Mouse (Mus musculus): ENCODE measurements at regions not wholly inside any gene's neighbourhood (a gene's known extent, or its start where the extent isn't known, plus 50 kb on each side); places are given as distances from the start of the nearest gene placed in this dataset.
A peak's percentile ranks its signal among the peaks of the same experiment; 100 is the strongest.

- TF ChIP-seq CTCF (IDR thresholded peaks at IDR 0.05; ENCODE audit: low read depth) (peak; percentile 29; the same call in 1 of the 2 replicates), EP300 (IDR thresholded peaks at IDR 0.05; ENCODE audit: low read depth) (no peak)
- H3K9me3 ChIP-seq (ENCODE audit: low read length) = peaks cover 3% of the 10 kb centered on the region
- no peak for ATAC-seq
- H3K4me3 ChIP-seq (ENCODE audit: low read depth, low read length) = no peak overlapping the region
- 84% methylated on average over 3 of the region's 3 CpGs for WGBS (ENCODE audit: insufficient replicate concordance)
- H3K4me2 ChIP-seq (ENCODE audit: low read depth, low read length) = no peak overlapping the region
- H3K9ac ChIP-seq (replicated peaks) = no peak overlapping the region
- no peak overlapping the region for H3K27ac ChIP-seq (ENCODE audit: low read depth)
- no peaks in the 10 kb centered on the region for H3K36me3 ChIP-seq (replicated peaks; ENCODE audit: insufficient read depth, low read length)
- DNase-seq = no peak
- no peaks in the 10 kb centered on the region for H3K4me1 ChIP-seq (ENCODE audit: insufficient read depth)
- no peaks in the 10 kb centered on the region for H3K27me3 ChIP-seq (ENCODE audit: insufficient read depth, low read length)
These were observed 98.8 kb upstream of the Tbx3 start for GRCm38 (mm10) chr5:119571644-119572043.

GRCm38 (mm10) chr5:119575124-119575523, 95.3 kb upstream of the Tbx3 start:
- no peak overlapping the region for H3K4me3 ChIP-seq (ENCODE audit: low read depth, low read length)
- H3K9me3 ChIP-seq (ENCODE audit: low read length) = peaks cover 3% of the 10 kb centered on the region
- no peaks in the 10 kb centered on the region for H3K4me1 ChIP-seq (ENCODE audit: insufficient read depth)
- DNase-seq (peak; percentile 41), ATAC-seq (peak; percentile 84)
- H3K36me3 ChIP-seq (replicated peaks; ENCODE audit: insufficient read depth, low read length) = no peaks in the 10 kb centered on the region
- no peaks in the 10 kb centered on the region for H3K27me3 ChIP-seq (ENCODE audit: insufficient read depth, low read length)
- TF ChIP-seq EP300 (IDR thresholded peaks at IDR 0.05; ENCODE audit: low read depth) (no peak), CTCF (IDR thresholded peaks at IDR 0.05; ENCODE audit: low read depth) (no peak)
- H3K27ac ChIP-seq (ENCODE audit: low read depth) = 0 out of 2 replicates have a peak overlapping the region, but pooled peaks have one; percentile 16
- 26% methylated on average over 14 of the region's 14 CpGs for WGBS (ENCODE audit: insufficient replicate concordance)
- no peak overlapping the region for H3K4me2 ChIP-seq (ENCODE audit: low read depth, low read length)
- H3K9ac ChIP-seq (replicated peaks) = no peak overlapping the region

GRCm38 (mm10) chr5:119579288-119579687, 91.2 kb upstream of the Tbx3 start:
- Histone ChIP-seq H3K4me1 (ENCODE audit: insufficient read depth) (no peaks in the 10 kb centered on the region), H3K27me3 (ENCODE audit: insufficient read depth, low read length) (no peaks in the 10 kb centered on the region), H3K9me3 (ENCODE audit: low read length) (no peaks in the 10 kb centered on the region), H3K9ac (replicated peaks) (no peak overlapping the region), H3K27ac (ENCODE audit: low read depth) (no peak overlapping the region), H3K36me3 (replicated peaks; ENCODE audit: insufficient read depth, low read length) (no peaks in the 10 kb centered on the region), H3K4me3 (ENCODE audit: low read depth, low read length) (no peak overlapping the region), H3K4me2 (ENCODE audit: low read depth, low read length) (no peak overlapping the region)
- WGBS (ENCODE audit: insufficient replicate concordance) = 62% methylated on average over 2 of the region's 2 CpGs
- ATAC-seq (no peak), DNase-seq (no peak)
- no peak for TF ChIP-seq EP300 (IDR thresholded peaks at IDR 0.05; ENCODE audit: low read depth)
- TF ChIP-seq CTCF (IDR thresholded peaks at IDR 0.05; ENCODE audit: low read depth) = no peak

GRCm38 (mm10) chr5:119579806-119580205, 90.7 kb upstream of the Tbx3 start:
- Histone ChIP-seq H3K27ac (ENCODE audit: low read depth) (no peak overlapping the region), H3K27me3 (ENCODE audit: insufficient read depth, low read length) (no peaks in the 10 kb centered on the region), H3K4me3 (ENCODE audit: low read depth, low read length) (no peak overlapping the region), H3K4me2 (ENCODE audit: low read depth, low read length) (no peak overlapping the region), H3K9ac (replicated peaks) (no peak overlapping the region), H3K36me3 (replicated peaks; ENCODE audit: insufficient read depth, low read length) (no peaks in the 10 kb centered on the region), H3K9me3 (ENCODE audit: low read length) (no peaks in the 10 kb centered on the region), H3K4me1 (ENCODE audit: insufficient read depth) (no peaks in the 10 kb centered on the region)
- ATAC-seq (no peak), DNase-seq (no peak)
- TF ChIP-seq EP300 (IDR thresholded peaks at IDR 0.05; ENCODE audit: low read depth) (no peak), CTCF (IDR thresholded peaks at IDR 0.05; ENCODE audit: low read depth) (no peak)
- 56% methylated on average over 2 of the region's 2 CpGs for WGBS (ENCODE audit: insufficient replicate concordance)

GRCm38 (mm10) chr5:119580395-119580794, 90.1 kb upstream of the Tbx3 start:
- Histone ChIP-seq H3K36me3 (replicated peaks; ENCODE audit: insufficient read depth, low read length) (no peaks in the 10 kb centered on the region), H3K4me2 (ENCODE audit: low read depth, low read length) (no peak overlapping the region), H3K4me3 (ENCODE audit: low read depth, low read length) (no peak overlapping the region), H3K9me3 (ENCODE audit: low read length) (no peaks in the 10 kb centered on the region), H3K9ac (replicated peaks) (no peak overlapping the region), H3K27me3 (ENCODE audit: insufficient read depth, low read length) (no peaks in the 10 kb centered on the region), H3K4me1 (ENCODE audit: insufficient read depth) (no peaks in the 10 kb centered on the region), H3K27ac (ENCODE audit: low read depth) (no peak overlapping the region)
- 31% methylated on average over 6 of the region's 6 CpGs for WGBS (ENCODE audit: insufficient replicate concordance)
- DNase-seq (no peak), ATAC-seq (peak; percentile 45; the same call in 1 of the 2 replicates)
- TF ChIP-seq EP300 (IDR thresholded peaks at IDR 0.05; ENCODE audit: low read depth) = no peak
- no peak for TF ChIP-seq CTCF (IDR thresholded peaks at IDR 0.05; ENCODE audit: low read depth)

GRCm38 (mm10) chr5:119580798-119581197, 89.7 kb upstream of the Tbx3 start:
- Histone ChIP-seq H3K9me3 (ENCODE audit: low read length) (no peaks in the 10 kb centered on the region), H3K36me3 (replicated peaks; ENCODE audit: insufficient read depth, low read length) (no peaks in the 10 kb centered on the region), H3K4me1 (ENCODE audit: insufficient read depth) (no peaks in the 10 kb centered on the region), H3K4me2 (ENCODE audit: low read depth, low read length) (no peak overlapping the region), H3K27ac (ENCODE audit: low read depth) (peak overlapping the region; percentile 52; the same call in 1 of the 2 replicates), H3K27me3 (ENCODE audit: insufficient read depth, low read length) (no peaks in the 10 kb centered on the region), H3K4me3 (ENCODE audit: low read depth, low read length) (no peak overlapping the region), H3K9ac (replicated peaks) (no peak overlapping the region)
- no peak for DNase-seq
- peak; percentile 85 for ATAC-seq
- TF ChIP-seq EP300 (IDR thresholded peaks at IDR 0.05; ENCODE audit: low read depth) (0 out of 2 replicates have a peak, but pooled peaks have one; percentile 11), CTCF (IDR thresholded peaks at IDR 0.05; ENCODE audit: low read depth) (no peak)
- WGBS (ENCODE audit: insufficient replicate concordance) = 25% methylated on average over 2 of the region's 2 CpGs

- H3K4me3 ChIP-seq (ENCODE audit: low read depth, low read length) = no peak overlapping the region
- WGBS (ENCODE audit: insufficient replicate concordance) = 54% methylated on average over 2 of the region's 2 CpGs
- no peaks in the 10 kb centered on the region for H3K4me1 ChIP-seq (ENCODE audit: insufficient read depth)
These were observed 86.1 kb upstream of the Tbx3 start for GRCm38 (mm10) chr5:119584389-119584788.

More at GRCm38 (mm10) chr5:119584389-119584788, 86.1 kb upstream of the Tbx3 start:
- Histone ChIP-seq H3K9me3 (ENCODE audit: low read length) (no peaks in the 10 kb centered on the region), H3K27me3 (ENCODE audit: insufficient read depth, low read length) (no peaks in the 10 kb centered on the region), H3K9ac (replicated peaks) (no peak overlapping the region), H3K27ac (ENCODE audit: low read depth) (no peak overlapping the region), H3K4me2 (ENCODE audit: low read depth, low read length) (no peak overlapping the region), H3K36me3 (replicated peaks; ENCODE audit: insufficient read depth, low read length) (no peaks in the 10 kb centered on the region)
- DNase-seq (no peak), ATAC-seq (no peak)
- TF ChIP-seq EP300 (IDR thresholded peaks at IDR 0.05; ENCODE audit: low read depth) (no peak), CTCF (IDR thresholded peaks at IDR 0.05; ENCODE audit: low read depth) (no peak)
